Mouse (Mus musculus): ENCODE measurements around the gene Gm17662. TPM values are rescaled to one million over a fixed set of nuclear protein-coding genes. Genes with fewer than 3 reads are reported as not detected.

Gene Gm17662
- polyA plus RNA-seq, 2 experiments: not detected

DNA sequence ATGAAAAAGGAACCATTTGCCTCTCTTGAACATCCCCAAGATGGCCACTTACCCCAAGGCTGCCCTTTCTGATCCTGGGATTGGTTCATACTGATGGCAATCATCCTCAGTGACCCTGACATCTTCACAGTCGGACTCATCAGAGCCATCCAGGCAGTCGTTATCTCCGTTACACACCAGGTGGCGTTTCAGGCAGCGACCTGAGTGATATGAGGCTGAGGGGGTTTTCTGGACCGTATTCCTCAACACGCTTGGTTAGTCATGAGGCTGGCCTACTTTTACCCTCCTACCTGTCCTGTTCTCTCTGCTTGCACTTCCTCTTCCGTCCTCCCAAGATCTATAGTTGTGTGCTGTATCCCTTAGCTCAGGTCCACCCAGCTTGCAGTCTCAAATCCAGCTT, 4.1 kb downstream of the Gm17662 start:
- H3K36me3 ChIP-seq (ENCODE audit: control insufficient read depth, insufficient read depth, low read length): no peaks in the 10 kb centered on the region
- WGBS: 80% methylated on average over 8 of the region's 8 CpGs

DNA sequence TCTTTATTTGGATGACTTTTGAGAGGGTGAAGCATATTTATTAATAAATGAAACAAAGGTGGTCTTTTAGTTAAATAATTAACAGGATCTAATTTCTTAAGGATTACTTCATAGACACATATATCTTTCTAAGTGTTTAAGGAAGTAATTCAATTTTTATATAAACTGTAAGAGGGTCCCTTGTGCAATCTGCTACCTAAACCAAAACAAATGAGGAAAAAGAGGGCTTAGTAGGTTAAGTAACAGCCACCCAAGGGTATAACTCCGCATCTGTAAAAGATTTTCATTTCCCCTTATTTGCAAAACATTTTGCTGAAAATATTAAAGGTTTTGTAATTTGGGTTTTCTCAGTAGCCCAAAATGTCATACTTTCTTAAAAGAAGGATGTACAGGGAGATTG, 7.3 kb downstream of the Gm17662 start:
- no peak for TF ChIP-seq POLR2A (IDR thresholded peaks at IDR 0.05; ENCODE audit: borderline replicate concordance, extremely low read depth, insufficient read depth, insufficient read length)
- Histone ChIP-seq H3K4me3 (replicated peaks; ENCODE audit: low read length) (no peak overlapping the region), H3K27ac (replicated peaks; ENCODE audit: low read depth, low read length) (no peak overlapping the region), H3K27me3 (ENCODE audit: control insufficient read depth, insufficient read depth, low read length) (no peaks in the 10 kb centered on the region), H3K9me3 (ENCODE audit: control insufficient read depth, low read length) (no peaks in the 10 kb centered on the region), H3K9ac (ENCODE audit: low read depth, low read length, severe bottlenecking) (no peak overlapping the region), H3K36me3 (ENCODE audit: control insufficient read depth, insufficient read depth, low read length) (no peaks in the 10 kb centered on the region), H3K4me2 (replicated peaks; ENCODE audit: low read depth, low read length, severe bottlenecking) (no peak overlapping the region), H3K4me1 (ENCODE audit: control insufficient read depth, insufficient read depth, low read length) (no peaks in the 10 kb centered on the region)
- DNase-seq (ENCODE audit: low spot score) (no peak), ATAC-seq (ENCODE audit: low FRiP score, low read depth) (no peak)
- WGBS: 78% methylated on average over 1 of the region's 1 CpGs

More for the DNA sequence above, 4.1 kb downstream of the Gm17662 start:
- no peaks in the 10 kb centered on the region for H3K4me1 ChIP-seq (ENCODE audit: control insufficient read depth, insufficient read depth, low read length)
- no peak overlapping the region for H3K4me2 ChIP-seq (replicated peaks; ENCODE audit: low read depth, low read length, severe bottlenecking)
- no peak overlapping the region for H3K4me3 ChIP-seq (replicated peaks; ENCODE audit: low read length)
- ATAC-seq (ENCODE audit: low FRiP score, low read depth) (no peak), DNase-seq (ENCODE audit: low spot score) (no peak)
- no peak overlapping the region for H3K27ac ChIP-seq (replicated peaks; ENCODE audit: low read depth, low read length)
- no peak for TF ChIP-seq POLR2A (IDR thresholded peaks at IDR 0.05; ENCODE audit: borderline replicate concordance, extremely low read depth, insufficient read depth, insufficient read length)
- no peaks in the 10 kb centered on the region for H3K9me3 ChIP-seq (ENCODE audit: control insufficient read depth, low read length)
- H3K27me3 ChIP-seq (ENCODE audit: control insufficient read depth, insufficient read depth, low read length): no peaks in the 10 kb centered on the region
- no peak overlapping the region for H3K9ac ChIP-seq (ENCODE audit: low read depth, low read length, severe bottlenecking)

DNA sequence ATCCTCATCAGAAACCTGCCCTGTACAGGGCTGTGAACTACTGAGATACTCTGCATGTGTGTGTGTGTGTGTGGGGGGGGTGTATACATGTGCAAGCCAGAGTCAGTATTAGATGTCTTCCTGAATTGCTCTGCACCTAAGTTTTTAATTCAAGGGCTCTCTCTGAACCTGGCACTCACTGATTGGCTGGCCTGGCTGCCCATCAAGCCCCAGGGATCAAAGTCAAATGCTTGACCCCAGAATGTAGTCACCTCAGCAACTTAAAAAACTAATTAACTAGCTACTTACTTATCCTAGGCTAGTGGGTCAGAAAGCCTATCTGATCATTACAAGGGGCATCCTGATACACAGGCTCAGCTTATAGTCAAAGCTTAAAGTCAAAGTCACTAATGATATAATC, 12.5 kb downstream of the Gm17662 start:
- H3K9ac ChIP-seq (ENCODE audit: low read depth, low read length, severe bottlenecking): no peak overlapping the region

GRCm38 (mm10) chr4:104870196-104870595, 13.1 kb downstream of the Gm17662 start:
- DNase-seq (ENCODE audit: low spot score) (no peak), ATAC-seq (ENCODE audit: low FRiP score, low read depth) (no peak)
- H3K4me3 ChIP-seq (replicated peaks; ENCODE audit: low read length): no peak overlapping the region
- WGBS: 83% methylated on average over 5 of the region's 5 CpGs
- TF ChIP-seq POLR2A (IDR thresholded peaks at IDR 0.05; ENCODE audit: borderline replicate concordance, extremely low read depth, insufficient read depth, insufficient read length): no peak
- no peaks in the 10 kb centered on the region for H3K4me1 ChIP-seq (ENCODE audit: control insufficient read depth, insufficient read depth, low read length)
- no peaks in the 10 kb centered on the region for H3K9me3 ChIP-seq (ENCODE audit: control insufficient read depth, low read length)
- no peak overlapping the region for H3K9ac ChIP-seq (ENCODE audit: low read depth, low read length, severe bottlenecking)
- H3K36me3 ChIP-seq (ENCODE audit: control insufficient read depth, insufficient read depth, low read length): no peaks in the 10 kb centered on the region
- H3K27me3 ChIP-seq (ENCODE audit: control insufficient read depth, insufficient read depth, low read length): no peaks in the 10 kb centered on the region
- H3K27ac ChIP-seq (replicated peaks; ENCODE audit: low read depth, low read length): no peak overlapping the region
- no peak overlapping the region for H3K4me2 ChIP-seq (replicated peaks; ENCODE audit: low read depth, low read length, severe bottlenecking)

More for the DNA sequence above, 12.5 kb downstream of the Gm17662 start:
- no peak overlapping the region for H3K4me2 ChIP-seq (replicated peaks; ENCODE audit: low read depth, low read length, severe bottlenecking)
- DNase-seq (ENCODE audit: low spot score) (no peak), ATAC-seq (ENCODE audit: low FRiP score, low read depth) (no peak)
- H3K36me3 ChIP-seq (ENCODE audit: control insufficient read depth, insufficient read depth, low read length): no peaks in the 10 kb centered on the region
- no peaks in the 10 kb centered on the region for H3K4me1 ChIP-seq (ENCODE audit: control insufficient read depth, insufficient read depth, low read length)
- no peaks in the 10 kb centered on the region for H3K27me3 ChIP-seq (ENCODE audit: control insufficient read depth, insufficient read depth, low read length)
- no peak overlapping the region for H3K4me3 ChIP-seq (replicated peaks; ENCODE audit: low read length)
- no peak for TF ChIP-seq POLR2A (IDR thresholded peaks at IDR 0.05; ENCODE audit: borderline replicate concordance, extremely low read depth, insufficient read depth, insufficient read length)
- H3K27ac ChIP-seq (replicated peaks; ENCODE audit: low read depth, low read length): no peak overlapping the region
- no peaks in the 10 kb centered on the region for H3K9me3 ChIP-seq (ENCODE audit: control insufficient read depth, low read length)

- TF ChIP-seq POLR2A (IDR thresholded peaks at IDR 0.05; ENCODE audit: borderline replicate concordance, extremely low read depth, insufficient read depth, insufficient read length): no peak
- no peaks in the 10 kb centered on the region for H3K27me3 ChIP-seq (ENCODE audit: control insufficient read depth, insufficient read depth, low read length)
- H3K4me1 ChIP-seq (ENCODE audit: control insufficient read depth, insufficient read depth, low read length): no peaks in the 10 kb centered on the region
- WGBS: 74% methylated on average over 4 of the region's 4 CpGs
- ATAC-seq (ENCODE audit: low FRiP score, low read depth) (no peak), DNase-seq (ENCODE audit: low spot score) (no peak)
- H3K36me3 ChIP-seq (ENCODE audit: control insufficient read depth, insufficient read depth, low read length): no peaks in the 10 kb centered on the region
- no peak overlapping the region for H3K9ac ChIP-seq (ENCODE audit: low read depth, low read length, severe bottlenecking)
- no peaks in the 10 kb centered on the region for H3K9me3 ChIP-seq (ENCODE audit: control insufficient read depth, low read length)
- H3K4me2 ChIP-seq (replicated peaks; ENCODE audit: low read depth, low read length, severe bottlenecking): no peak overlapping the region
- H3K4me3 ChIP-seq (replicated peaks; ENCODE audit: low read length): no peak overlapping the region
- H3K27ac ChIP-seq (replicated peaks; ENCODE audit: low read depth, low read length): no peak overlapping the region
Measured at GRCm38 (mm10) chr4:104875832-104876231, 18.7 kb downstream of the Gm17662 start.

DNA sequence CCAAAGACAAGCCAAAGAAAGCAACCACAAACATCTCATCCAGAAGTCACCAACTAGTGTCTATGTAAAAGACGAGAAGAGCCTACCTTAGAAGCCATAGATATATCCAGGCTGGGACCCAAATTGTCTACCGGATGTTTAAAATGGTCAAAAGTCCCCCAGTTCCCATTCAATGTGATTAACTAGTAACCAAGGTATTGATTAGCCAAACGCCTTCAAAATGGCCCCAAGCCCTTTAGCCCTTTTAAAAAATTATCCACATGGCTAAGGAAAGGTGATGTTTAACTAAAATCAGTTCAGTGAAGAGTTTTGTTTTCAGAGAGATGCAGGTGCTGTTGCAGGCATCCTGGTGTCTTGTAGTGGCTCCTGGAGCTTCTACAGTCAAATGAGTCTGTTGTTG, 19.2 kb downstream of the Gm17662 start, which contains the start of gene C8a:
TSS of gene C8a (minus strand) at position 76 of the 400 bp plus-strand sequence.
- Histone ChIP-seq H3K9me3 (ENCODE audit: control insufficient read depth, low read length) (no peaks in the 10 kb centered on the region), H3K4me1 (ENCODE audit: control insufficient read depth, insufficient read depth, low read length) (no peaks in the 10 kb centered on the region), H3K4me3 (replicated peaks; ENCODE audit: low read length) (no peak within 1 kb of the TSS), H3K27me3 (ENCODE audit: control insufficient read depth, insufficient read depth, low read length) (no peaks in the 10 kb centered on the region), H3K36me3 (ENCODE audit: control insufficient read depth, insufficient read depth, low read length) (no peaks in the 10 kb centered on the region), H3K27ac (replicated peaks; ENCODE audit: low read depth, low read length) (no peak within 1 kb of the TSS), H3K9ac (ENCODE audit: low read depth, low read length, severe bottlenecking) (no peak within 1 kb of the TSS), H3K4me2 (replicated peaks; ENCODE audit: low read depth, low read length, severe bottlenecking) (no peak within 1 kb of the TSS)
- ATAC-seq (ENCODE audit: low FRiP score, low read depth) (no peak), DNase-seq (ENCODE audit: low spot score) (no peak)
- 88% methylated on average over 3 of the region's 3 CpGs for WGBS
- no peak for TF ChIP-seq POLR2A (IDR thresholded peaks at IDR 0.05; ENCODE audit: borderline replicate concordance, extremely low read depth, insufficient read depth, insufficient read length)
